Mouse (Mus musculus): ENCODE measurements at regions not wholly inside any gene's neighbourhood (a gene's known extent, or its start where the extent isn't known, plus 50 kb on each side); places are given as distances from the start of the nearest gene placed in this dataset.
"Not testable (repeated sequence)": the region's sequence is repeated elsewhere in the genome, so short reads cannot be mapped to it uniquely, and the experiment has no call there.

- no peak for DNase-seq
Measured at GRCm38 (mm10) chr11:12589757-12590373, 125.1 kb upstream of the Cobl start.

- DNase-seq = not testable (repeated sequence)
Measured at GRCm38 (mm10) chr11:12584851-12585680, 120.3 kb upstream of the Cobl start.

GRCm38 (mm10) chr11:12578999-12579576 is 114.3 kb upstream of the Cobl start:
- DNase-seq = no peak

- no peak for DNase-seq
Measured at GRCm38 (mm10) chr11:12559663-12560062, 94.9 kb upstream of the Cobl start.

- no peak for DNase-seq
Measured at GRCm38 (mm10) chr11:12558995-12559633, 94.4 kb upstream of the Cobl start.

GRCm38 (mm10) chr11:12558176-12558575 is 93.4 kb upstream of the Cobl start:
- no peak for DNase-seq

GRCm38 (mm10) chr11:12545771-12546170 is 81.0 kb upstream of the Cobl start:
- no peak for DNase-seq

- no peak for DNase-seq
Measured at GRCm38 (mm10) chr11:12543042-12543441, 78.3 kb upstream of the Cobl start.

- DNase-seq = no peak
Measured at GRCm38 (mm10) chr11:12540333-12540870, 75.6 kb upstream of the Cobl start.

GRCm38 (mm10) chr11:12535063-12535462 is 70.3 kb upstream of the Cobl start:
- no peak for DNase-seq

GRCm38 (mm10) chr11:12532288-12532687 is 67.5 kb upstream of the Cobl start:
- DNase-seq = peak; percentile 25

- not testable (repeated sequence) for DNase-seq
Measured at GRCm38 (mm10) chr11:12522063-12522462, 57.3 kb upstream of the Cobl start.

GRCm38 (mm10) chr11:12521286-12521685 is 56.5 kb upstream of the Cobl start:
- no peak for DNase-seq

GRCm38 (mm10) chr11:12516374-12516773 is 51.6 kb upstream of the Cobl start:
- DNase-seq = no peak

Data from gastrocnemius, postnatal 25 days (tissue).